Mouse (Mus musculus) macrophage (primary cell): ENCODE results near the gene Pirb. TPM values are rescaled to one million over a fixed set of nuclear protein-coding genes. Genes with fewer than 3 reads are reported as not detected.
A peak's percentile ranks its signal among the peaks of the same experiment; 100 is the strongest.
"Not testable (repeated sequence)": the region's sequence is repeated elsewhere in the genome, so short reads cannot be mapped to it uniquely, and the experiment has no call there.

Experiments used
- H3K27ac ChIP-seq: fragments of 350-480 bp; formaldehyde crosslinking; 2 replicates; pipeline ENCODE4 v1.9.0; 2021
- H3K36me3 ChIP-seq: fragments of 350-480 bp; formaldehyde crosslinking; 2 replicates; pipeline ENCODE4 v1.9.0; 2021; ENCODE audit errors: inconsistent target
- H3K4me3 ChIP-seq: fragments of 350-480 bp; formaldehyde crosslinking; 2 replicates; pipeline ENCODE4 v1.9.0; 2021; ENCODE audit errors: inconsistent target
- H3K79me2 ChIP-seq: fragments of 350-480 bp; formaldehyde crosslinking; 2 replicates; pipeline ENCODE4 v1.9.0; 2021; ENCODE audit errors: inconsistent target
- WGBS: methylation state at CpG from one replicate; pipeline ENCODE4 v1.1.7; 2026; ENCODE audit warnings: inconsistent platforms; ENCODE audit not compliant: missing documents; 5-methylcytosine and 5-hydroxymethylcytosine counted together
- polyA plus RNA-seq: library from polyadenylated mRNA; stranded (reverse); fragments of 250-400 nt; gene quantifications from 3 replicates; pipeline ENCODE4 v1.2.4, GENCODE M21; 2018; ENCODE audit warnings: inconsistent platforms
- total RNA-seq, 78 experiments: library from RNA; depleted of rRNA; stranded (reverse); fragments of 250-400 nt; gene quantifications; 1 replicate in 9 of 78; 2 replicates in 24 of 78; 3 replicates in 43 of 78; 4 replicates in 2 of 78; pipeline ENCODE4 v1.2.4; 2018; ENCODE audit warnings: inconsistent platforms in 56 of 78

Gene Pirb
- total RNA-seq (2018; cell fraction: chromatin; rRNA removed) = 1,000 to 10,000 TPM in 22 of 26 experiments, 100 to 1,000 TPM in 4; 983 to 1,799 (median 1,306) TPM
- total RNA-seq (2018; cell fraction: cytosol; rRNA removed) = 100 to 1,000 TPM; 328 to 595 (median 441) TPM
- total RNA-seq (2018; cell fraction: nucleus; rRNA removed) = 1,000 to 10,000 TPM in 17 of 26 experiments, 100 to 1,000 TPM in 9; 644 to 1,542 (median 1,089) TPM
- 163 to 667 TPM (median 409 TPM) in 3 replicates for polyA plus RNA-seq

GRCm38 (mm10) chr7:3720268-3720667 lies at the start of gene Pirb:
Gene Pirb (minus strand): TSS chr7:3720391.
- no CpG with 5 or more reads among the region's 3 CpGs for WGBS
- Histone ChIP-seq H3K36me3 (peaks cover 11% of the 10 kb centered on the region; the same call in 1 of the 2 replicates), H3K79me2 (peaks cover 33% of the 10 kb centered on the region), H3K4me3 (peak within 1 kb of the TSS; percentile 34), H3K27ac (peak within 1 kb of the TSS; percentile 72)

GRCm38 (mm10) chr7:3732675-3733074 lies 12.5 kb upstream of the Pirb start:
- H3K27ac ChIP-seq, H3K4me3 ChIP-seq, H3K79me2 ChIP-seq, H3K36me3 ChIP-seq: not testable (repeated sequence)
- WGBS = no CpG with 5 or more reads among the region's 1 CpGs

GRCm38 (mm10) chr7:3725459-3725858 lies 5.3 kb upstream of the Pirb start:
- not testable (repeated sequence) for H3K79me2 ChIP-seq, H3K27ac ChIP-seq, H3K36me3 ChIP-seq, H3K4me3 ChIP-seq

GRCm38 (mm10) chr7:3715249-3715648 lies 4.9 kb downstream of the Pirb start:
- 20% methylated on average over 1 of the region's 1 CpGs for WGBS
- Histone ChIP-seq H3K4me3 (no peak overlapping the region), H3K36me3 (peaks cover 41% of the 10 kb centered on the region; the same call in 1 of the 2 replicates), H3K27ac (no peak overlapping the region), H3K79me2 (peaks cover 49% of the 10 kb centered on the region)

- Histone ChIP-seq H3K4me3 (no peak overlapping the region), H3K79me2 (peaks cover 30% of the 10 kb centered on the region; the same call in 1 of the 2 replicates), H3K27ac (no peak overlapping the region), H3K36me3 (peaks cover 41% of the 10 kb centered on the region; the same call in 1 of the 2 replicates)
- 40% methylated on average over 4 of the region's 5 CpGs for WGBS
These were observed 7.8 kb downstream of the Pirb start for GRCm38 (mm10) chr7:3712264-3712942.

GRCm38 (mm10) chr7:3709000-3709399 lies 11.2 kb downstream of the Pirb start:
- Histone ChIP-seq H3K36me3 (peaks cover 17% of the 10 kb centered on the region; the same call in 1 of the 2 replicates), H3K79me2 (peaks cover 26% of the 10 kb centered on the region), H3K4me3 (no peak overlapping the region), H3K27ac (peak overlapping the region; percentile 75)
- 91% methylated on average over 1 of the region's 1 CpGs for WGBS

- H3K79me2 ChIP-seq = peaks cover 24% of the 10 kb centered on the region
- WGBS = 71% methylated on average over 5 of the region's 5 CpGs
- peaks cover 12% of the 10 kb centered on the region; the same call in 1 of the 2 replicates for H3K36me3 ChIP-seq
- peak overlapping the region; percentile 75 for H3K27ac ChIP-seq
- not testable (repeated sequence) for H3K4me3 ChIP-seq
These were observed 11.7 kb downstream of the Pirb start for GRCm38 (mm10) chr7:3708447-3708980.

- WGBS = 80% methylated on average over 7 of the region's 7 CpGs
- Histone ChIP-seq H3K79me2 (peaks cover 24% of the 10 kb centered on the region), H3K36me3 (peaks cover 8% of the 10 kb centered on the region; the same call in 1 of the 2 replicates), H3K27ac (peak overlapping the region; percentile 75), H3K4me3 (no peak overlapping the region)
These were observed 12.4 kb downstream of the Pirb start for GRCm38 (mm10) chr7:3707568-3708413.

GRCm38 (mm10) chr7:3707027-3707426 lies 13.2 kb downstream of the Pirb start:
- H3K4me3 ChIP-seq = no peak overlapping the region

GRCm38 (mm10) chr7:3706343-3706934 lies 13.8 kb downstream of the Pirb start:
- peak overlapping the region; percentile 87; the same call in 1 of the 2 replicates for H3K4me3 ChIP-seq
- H3K36me3 ChIP-seq = no peaks in the 10 kb centered on the region
- WGBS = 28% methylated on average over 10 of the region's 11 CpGs
- H3K27ac ChIP-seq = peak overlapping the region; percentile 90
- peaks cover 24% of the 10 kb centered on the region for H3K79me2 ChIP-seq

More at GRCm38 (mm10) chr7:3707027-3707426, 13.2 kb downstream of the Pirb start:
- Histone ChIP-seq H3K79me2 (peaks cover 24% of the 10 kb centered on the region), H3K36me3 (no peaks in the 10 kb centered on the region; the same call in 1 of the 2 replicates), H3K27ac (peak overlapping the region; percentile 90)
- WGBS = 0% methylated on average over 4 of the region's 4 CpGs

GRCm38 (mm10) chr7:3705911-3706310 lies 14.3 kb downstream of the Pirb start:
- no peaks in the 10 kb centered on the region for H3K36me3 ChIP-seq
- WGBS = 26% methylated on average over 6 of the region's 6 CpGs
- peak overlapping the region; percentile 90 for H3K27ac ChIP-seq
- peak overlapping the region; percentile 87 for H3K4me3 ChIP-seq
- H3K79me2 ChIP-seq = peaks cover 24% of the 10 kb centered on the region

- H3K36me3 ChIP-seq = not testable (repeated sequence)
- Histone ChIP-seq H3K79me2 (peaks cover 24% of the 10 kb centered on the region), H3K27ac (peak overlapping the region; percentile 90), H3K4me3 (peak overlapping the region; percentile 87)
- 8% methylated on average over 2 of the region's 7 CpGs for WGBS
These were observed 14.7 kb downstream of the Pirb start for GRCm38 (mm10) chr7:3705461-3705860.

- H3K36me3 ChIP-seq = peaks cover 10% of the 10 kb centered on the region
- peaks cover 24% of the 10 kb centered on the region for H3K79me2 ChIP-seq
- under 1% methylated on average over 20 of the region's 20 CpGs for WGBS
These were observed 15.7 kb downstream of the Pirb start for GRCm38 (mm10) chr7:3704475-3704874.

GRCm38 (mm10) chr7:3703879-3704441 lies 16.2 kb downstream of the Pirb start, which contains the start of gene Rps9:
Gene Rps9 (plus strand): TSS chr7:3703993.
- Histone ChIP-seq H3K79me2 (peaks cover 24% of the 10 kb centered on the region), H3K4me3 (peak within 1 kb of the TSS; percentile 87), H3K27ac (peak within 1 kb of the TSS; percentile 90), H3K36me3 (peaks cover 16% of the 10 kb centered on the region)
- under 1% methylated on average over 42 of the region's 42 CpGs for WGBS

More at GRCm38 (mm10) chr7:3704475-3704874, 15.7 kb downstream of the Pirb start:
- Histone ChIP-seq H3K4me3 (peak overlapping the region; percentile 87), H3K27ac (peak overlapping the region; percentile 90)
